Mouse (Mus musculus) erythroblast, embryonic 14.5 days (primary cell): ENCODE measurements around the gene Map7.

Source experiments
- GATA1 ChIP-seq: IDR thresholded peaks from 2 replicates; pipeline ENCODE4 v1.6.1; 2012; ENCODE audit warnings: low read length, inconsistent platforms, mixed read lengths
- TAL1 ChIP-seq: IDR thresholded peaks from 3 replicates; pipeline ENCODE4 v1.6.1; 2012; ENCODE audit warnings: low read length, inconsistent platforms, mixed read lengths

DNA sequence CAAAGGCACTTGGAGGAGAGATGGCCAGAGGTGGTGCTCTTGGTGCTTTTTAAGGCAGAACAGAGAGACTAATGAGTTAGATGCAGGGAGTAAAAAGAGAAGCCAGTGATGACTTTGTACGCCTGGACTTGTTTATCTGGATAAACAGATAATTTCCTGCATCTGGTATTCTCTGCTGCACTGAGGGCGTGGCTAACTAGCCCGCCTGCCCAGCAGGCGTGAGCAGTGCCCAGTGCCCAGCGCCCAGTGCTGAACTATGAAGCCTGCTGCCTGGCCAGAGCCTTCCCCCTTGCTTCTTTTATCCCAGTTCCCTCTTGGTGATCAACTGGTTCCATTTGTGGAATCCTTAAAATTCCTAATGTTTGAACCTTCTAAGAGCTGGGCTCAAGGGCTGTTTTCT is 81.8 kb downstream of the Map7 start:
- TF ChIP-seq TAL1 (no peak), GATA1 (no peak)
